Mouse (Mus musculus) intestine, postnatal 0 days (tissue): ENCODE results near the gene Zdhhc25. TPM values are rescaled to one million over a fixed set of nuclear protein-coding genes. Genes with fewer than 3 reads are reported as not detected.
A peak's percentile ranks its signal among the peaks of the same experiment; 100 is the strongest.

Source experiments
- ATAC-seq: fragments of 200-750 bp; cut with Nextera tagmentation; 2 replicates; pipeline ENCODE4 v1.8.0; 2017; ENCODE audit warnings: mild to moderate bottlenecking, moderate TSS enrichment, moderate library complexity
- H3K27ac ChIP-seq: fragments of 300-500 bp; sonication (generic); 2 replicates; pipeline ENCODE4 v1.5.1; 2014; ENCODE audit warnings: mild to moderate bottlenecking, low read depth, low read length, moderate library complexity
- H3K27me3 ChIP-seq: fragments of 300-500 bp; sonication (generic); replicated peaks from 2 replicates; pipeline ENCODE4 v1.6.1; 2014; ENCODE audit warnings: low read length, mixed read lengths; ENCODE audit not compliant: control insufficient read depth, insufficient read depth
- H3K36me3 ChIP-seq: fragments of 300-500 bp; sonication (generic); 2 replicates; pipeline ENCODE4 v1.6.1; 2014; ENCODE audit warnings: mild to moderate bottlenecking, moderate library complexity; ENCODE audit not compliant: control insufficient read depth, insufficient read depth
- H3K4me1 ChIP-seq: fragments of 300-500 bp; sonication (generic); replicated peaks from 2 replicates; pipeline ENCODE4 v1.6.1; 2014; ENCODE audit warnings: antibody characterized with exemption, low read length, mixed read lengths; ENCODE audit not compliant: control insufficient read depth, insufficient read depth
- H3K4me2 ChIP-seq: fragments of 300-500 bp; sonication (generic); replicated peaks from 2 replicates; pipeline ENCODE4 v1.6.1; 2014; ENCODE audit warnings: low read depth, mild to moderate bottlenecking, moderate library complexity
- H3K4me3 ChIP-seq: fragments of 300-500 bp; sonication (generic); 2 replicates; pipeline ENCODE4 v1.5.1; 2014; ENCODE audit warnings: low read depth, low read length
- H3K9ac ChIP-seq: fragments of 300-500 bp; sonication (generic); 2 replicates; pipeline ENCODE4 v1.6.1; 2014; ENCODE audit warnings: mild to moderate bottlenecking, low read depth, low read length
- H3K9me3 ChIP-seq: fragments of 300-500 bp; sonication (generic); 2 replicates; pipeline ENCODE4 v1.6.1; 2016; ENCODE audit warnings: mixed run types; ENCODE audit not compliant: control insufficient read depth
- CTCF ChIP-seq: sonication (generic); IDR thresholded peaks from 2 replicates; pipeline ENCODE4 v1.5.1; 2016; ENCODE audit warnings: low read depth, mild to moderate bottlenecking, control low read depth, antibody characterized with exemption, moderate library complexity
- WGBS: fragments of 180-500 bp; shearing (Covaris S2); extraction: QIAGEN DNeasy Blood & Tissue Kit; methylation state at CpG from one replicate; pipeline ENCODE4 v1.1.7; 2014; 5-methylcytosine and 5-hydroxymethylcytosine counted together
- polyA plus RNA-seq: library from polyadenylated mRNA; unstranded; fragments of >200 nt; fragmentation: Nextera tagmentation; extraction: Ambion mirVana; gene quantifications from 2 replicates; pipeline ENCODE4 v1.2.1, GENCODE M21; 2015

Gene Zdhhc25
- polyA plus RNA-seq, 1 experiment from 2014 or later = not detected

DNA sequence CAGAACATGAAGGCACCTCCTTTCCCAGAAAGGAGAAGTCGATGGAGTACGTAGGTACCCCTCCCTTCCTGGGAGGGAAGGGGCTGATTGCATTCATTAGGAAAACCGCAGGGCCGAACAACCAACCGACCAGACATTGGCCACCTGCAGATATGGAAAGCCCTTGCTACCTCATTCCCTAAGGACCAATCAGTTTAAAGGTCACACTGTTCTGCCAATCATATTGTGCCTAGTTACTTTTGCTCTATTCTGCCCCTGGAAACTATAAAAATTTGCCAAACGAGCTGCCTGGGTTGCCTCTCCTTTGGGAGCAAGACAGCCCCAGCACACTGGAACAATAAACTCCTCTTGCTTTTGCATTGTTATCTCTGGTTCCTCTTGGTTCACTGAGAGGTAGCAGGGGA is 24.8 kb downstream of the Zdhhc25 start:
- H3K27ac ChIP-seq = no peak overlapping the region
- H3K9ac ChIP-seq = no peak overlapping the region
- no peaks in the 10 kb centered on the region for H3K36me3 ChIP-seq
- TF ChIP-seq CTCF = no peak
- no peak overlapping the region for H3K4me2 ChIP-seq
- no peaks in the 10 kb centered on the region for H3K27me3 ChIP-seq
- no peak for ATAC-seq
- 77% methylated on average over 6 of the region's 6 CpGs for WGBS
- H3K4me3 ChIP-seq = no peak overlapping the region
- no peaks in the 10 kb centered on the region for H3K9me3 ChIP-seq
- H3K4me1 ChIP-seq = no peaks in the 10 kb centered on the region

GRCm38 (mm10) chr15:88625303-88626066 is 25.4 kb downstream of the Zdhhc25 start:
- Histone ChIP-seq H3K36me3 (no peaks in the 10 kb centered on the region), H3K27ac (no peak overlapping the region), H3K9me3 (no peaks in the 10 kb centered on the region), H3K9ac (no peak overlapping the region), H3K27me3 (no peaks in the 10 kb centered on the region), H3K4me3 (no peak overlapping the region), H3K4me1 (no peaks in the 10 kb centered on the region), H3K4me2 (no peak overlapping the region)
- 70% methylated on average over 3 of the region's 3 CpGs for WGBS
- no peak for ATAC-seq
- TF ChIP-seq CTCF = no peak

GRCm38 (mm10) chr15:88626886-88627488 is 26.9 kb downstream of the Zdhhc25 start:
- Histone ChIP-seq H3K9ac (no peak overlapping the region), H3K36me3 (no peaks in the 10 kb centered on the region), H3K9me3 (no peaks in the 10 kb centered on the region), H3K4me1 (no peaks in the 10 kb centered on the region), H3K27me3 (no peaks in the 10 kb centered on the region), H3K4me3 (no peak overlapping the region), H3K4me2 (no peak overlapping the region), H3K27ac (no peak overlapping the region)
- no peak for TF ChIP-seq CTCF
- no peak for ATAC-seq
- 77% methylated on average over 5 of the region's 5 CpGs for WGBS

GRCm38 (mm10) chr15:88628801-88629356 is 28.8 kb downstream of the Zdhhc25 start:
- H3K36me3 ChIP-seq = no peaks in the 10 kb centered on the region
- H3K27me3 ChIP-seq = no peaks in the 10 kb centered on the region
- H3K9ac ChIP-seq = no peak overlapping the region
- no peaks in the 10 kb centered on the region for H3K9me3 ChIP-seq
- no peak for TF ChIP-seq CTCF
- ATAC-seq = no peak
- no peak overlapping the region for H3K4me2 ChIP-seq
- H3K4me3 ChIP-seq = no peak overlapping the region
- H3K27ac ChIP-seq = no peak overlapping the region
- WGBS = 60% methylated on average over 9 of the region's 9 CpGs
- H3K4me1 ChIP-seq = no peaks in the 10 kb centered on the region

GRCm38 (mm10) chr15:88635205-88635604 is 35.1 kb downstream of the Zdhhc25 start:
- H3K9ac ChIP-seq = no peak overlapping the region
- H3K4me2 ChIP-seq = no peak overlapping the region
- no peaks in the 10 kb centered on the region for H3K36me3 ChIP-seq
- no peak for ATAC-seq
- H3K4me3 ChIP-seq = no peak overlapping the region
- no peaks in the 10 kb centered on the region for H3K27me3 ChIP-seq
- peak; percentile 23; the same call in 1 of the 2 replicates for TF ChIP-seq CTCF
- 85% methylated on average over 4 of the region's 5 CpGs for WGBS
- H3K4me1 ChIP-seq = no peaks in the 10 kb centered on the region
- H3K27ac ChIP-seq = no peak overlapping the region
- H3K9me3 ChIP-seq = no peaks in the 10 kb centered on the region

DNA sequence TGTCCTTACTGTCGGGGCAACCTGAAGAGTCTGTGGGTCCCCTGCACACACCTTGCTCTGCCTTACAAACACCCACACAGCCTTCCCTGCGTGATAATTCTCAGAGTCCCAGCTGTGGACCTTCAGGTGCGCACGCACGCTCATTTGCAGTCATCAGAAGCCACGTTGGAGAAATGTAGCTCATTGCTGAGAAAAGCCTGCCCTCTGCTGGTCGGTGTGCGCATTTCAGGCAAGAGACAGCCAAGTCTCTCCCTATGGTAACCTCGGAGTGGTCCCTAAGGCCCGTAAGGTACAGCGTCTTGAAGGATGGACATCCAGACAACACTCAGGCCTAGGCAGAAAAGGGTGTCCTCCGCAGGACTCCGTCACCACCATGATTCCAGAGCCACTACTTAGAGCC is 50.9 kb downstream of the Zdhhc25 start:
- Histone ChIP-seq H3K27me3 (no peaks in the 10 kb centered on the region), H3K4me3 (no peak overlapping the region), H3K9ac (no peak overlapping the region), H3K4me1 (no peaks in the 10 kb centered on the region), H3K36me3 (no peaks in the 10 kb centered on the region), H3K27ac (no peak overlapping the region), H3K9me3 (no peaks in the 10 kb centered on the region), H3K4me2 (no peak overlapping the region)
- WGBS = 22% methylated on average over 13 of the region's 13 CpGs
- TF ChIP-seq CTCF = peak; percentile 86
- no peak for ATAC-seq

Other genes with a start within 250 kb of the Zdhhc25 start
- 11.4 and 13.3 TPM in 2 replicates for gene Brd1, start 133.9 kb downstream of the Zdhhc25 start, polyA plus RNA-seq
- gene Zbed4, start 151.4 kb downstream of the Zdhhc25 start, polyA plus RNA-seq = 4.9 and 5.1 TPM in 2 replicates
- 7.3 and 8.4 TPM in 2 replicates for gene Alg12, start 219.0 kb downstream of the Zdhhc25 start, polyA plus RNA-seq
- gene Creld2, start 219.3 kb downstream of the Zdhhc25 start, polyA plus RNA-seq = 67.8 and 67.9 TPM in 2 replicates